Mouse (Mus musculus) MEL (cell line): ENCODE data around the gene Ovol2.

ENCODE experiments used
- CTCF ChIP-seq, 3 experiments: IDR thresholded peaks in 2 of 3; conservative IDR thresholded peaks in 1 of 3; 2 replicates each; pipeline ENCODE4 v1.5.1; 2011 to 2012; ENCODE audit warnings: low read length in 3 of 3, low read depth in 2 of 3, mild to moderate bottlenecking in 2 of 3, improper control_type of control experiment in 1 of 3, inconsistent platforms in 1 of 3, mixed read lengths in 1 of 3, moderate library complexity in 1 of 3; ENCODE audit not compliant: control insufficient read depth in 1 of 3, insufficient read depth in 1 of 3, poor library complexity in 1 of 3, severe bottlenecking in 1 of 3
- GABPA ChIP-seq: IDR thresholded peaks from 2 replicates; pipeline ENCODE4 v1.6.1; 2012; ENCODE audit warnings: low read depth, mild to moderate bottlenecking, inconsistent platforms, low read length, improper control_type of control experiment, moderate library complexity
- JUND ChIP-seq: IDR thresholded peaks from 2 replicates; pipeline ENCODE4 v1.6.1; 2011; ENCODE audit warnings: low read depth, mild to moderate bottlenecking, improper control_type of control experiment, low read length
- MAZ ChIP-seq: IDR thresholded peaks from 2 replicates; pipeline ENCODE4 v1.6.1; 2012; ENCODE audit warnings: low read depth, mild to moderate bottlenecking, inconsistent platforms, low read length, improper control_type of control experiment
- POLR2A ChIP-seq, 2 experiments: IDR thresholded peaks; 2 replicates each; pipeline ENCODE4 v1.6.1; 2011 to 2012; ENCODE audit warnings: low read length in 2 of 2, mild to moderate bottlenecking in 2 of 2, control low read depth in 1 of 2, improper control_type of control experiment in 1 of 2, low read depth in 1 of 2, moderate library complexity in 1 of 2; ENCODE audit not compliant: control insufficient read depth in 1 of 2, insufficient read depth in 1 of 2, poor library complexity in 1 of 2

DNA sequence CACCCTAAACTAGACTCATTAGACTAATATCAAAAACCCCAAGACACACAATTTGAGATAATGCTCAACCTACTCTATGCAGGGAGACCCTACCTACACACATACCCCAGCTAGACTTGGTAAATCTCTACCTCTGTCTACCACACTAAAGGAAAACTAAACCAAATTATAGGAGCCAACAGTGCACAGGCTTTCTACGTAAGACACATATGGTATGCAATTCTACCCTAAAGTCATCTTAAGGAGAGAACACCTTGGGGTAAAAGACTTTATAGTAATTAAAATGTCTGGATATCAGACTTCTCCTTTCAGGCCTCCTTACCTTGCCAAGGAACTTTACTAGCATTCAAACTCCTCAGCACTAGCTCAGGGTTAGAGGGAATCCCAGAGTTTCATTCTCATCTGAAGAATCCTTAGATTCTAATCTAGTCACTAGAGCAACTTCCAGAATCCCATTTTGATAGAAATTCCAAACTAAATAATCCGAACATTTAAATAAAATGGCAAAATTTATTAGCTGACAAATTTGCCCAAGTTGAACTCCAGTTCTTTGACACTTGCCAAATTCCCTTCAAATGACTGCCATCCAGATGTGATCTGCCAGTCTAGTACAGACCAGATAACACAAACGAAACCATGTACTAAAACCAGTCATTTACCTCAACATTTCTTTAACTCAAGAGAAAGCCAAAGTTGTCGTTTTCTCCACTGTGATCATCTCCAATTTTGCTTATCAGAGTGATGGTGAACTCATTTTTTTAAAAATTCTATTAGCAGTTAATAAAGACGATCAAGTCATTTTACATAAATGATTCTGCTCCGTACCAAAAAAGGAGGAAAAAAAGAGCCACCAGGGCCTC is 63.3 kb downstream of the Ovol2 start:
- TF ChIP-seq CTCF (IDR thresholded peaks at IDR 0.05 in 2 of 3, conservative IDR thresholded peaks at IDR 0.05 in 1 of 3; ENCODE audit: control insufficient read depth in 1 of 3, insufficient read depth in 1 of 3, low read depth in 2 of 3, low read length in 3 of 3, poor library complexity in 1 of 3, severe bottlenecking in 1 of 3) (no peak), POLR2A (IDR thresholded peaks at IDR 0.05; ENCODE audit: control insufficient read depth in 1 of 2, insufficient read depth in 1 of 2, low read depth in 1 of 2, low read length in 2 of 2, poor library complexity in 1 of 2) (no peak), GABPA (no peak), MAZ (no peak), JUND (no peak)
